Mouse (Mus musculus): ENCODE data around the gene Fcf1.

Gene Fcf1

DNA sequence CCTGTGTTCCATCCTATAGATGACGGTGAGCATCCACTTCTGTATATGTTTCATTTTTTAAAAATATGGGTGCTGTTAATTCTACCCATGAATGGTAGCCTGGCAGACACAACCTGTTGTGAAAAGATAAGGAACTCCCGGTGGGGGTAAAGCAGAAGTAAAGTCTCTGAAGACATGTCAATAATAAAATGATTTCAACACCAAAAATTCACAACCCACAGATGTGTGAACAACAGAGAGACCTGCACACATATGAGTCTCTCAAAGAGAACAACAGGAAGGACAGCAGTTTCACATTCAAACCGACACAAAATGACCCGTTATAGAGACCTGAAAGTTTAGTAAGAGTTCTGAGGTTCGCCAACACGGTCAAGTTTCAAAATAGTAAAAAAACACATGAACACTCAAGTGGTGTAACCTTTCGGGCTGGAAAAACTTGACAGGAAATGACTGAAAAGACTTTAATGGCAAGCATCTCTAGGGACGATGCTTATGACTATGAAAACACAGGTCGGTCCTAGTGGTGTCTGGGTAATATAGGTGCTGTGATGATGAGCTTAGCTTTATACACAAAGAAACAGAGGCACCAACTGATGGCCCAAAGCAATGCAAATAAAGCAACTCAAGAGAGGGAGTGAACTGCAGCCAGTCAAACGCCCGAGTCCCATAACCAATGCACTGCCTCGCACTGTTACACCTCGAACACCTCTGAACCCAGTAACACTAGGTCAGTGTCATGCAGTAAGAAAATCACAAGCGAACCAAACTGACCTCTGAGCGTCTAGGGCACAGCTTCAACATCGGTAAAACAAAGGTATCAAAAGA, 1.7 kb upstream of the Fcf1 start:
- DNase-seq (ENCODE audit: low read depth, low spot score), result no peak

DNA sequence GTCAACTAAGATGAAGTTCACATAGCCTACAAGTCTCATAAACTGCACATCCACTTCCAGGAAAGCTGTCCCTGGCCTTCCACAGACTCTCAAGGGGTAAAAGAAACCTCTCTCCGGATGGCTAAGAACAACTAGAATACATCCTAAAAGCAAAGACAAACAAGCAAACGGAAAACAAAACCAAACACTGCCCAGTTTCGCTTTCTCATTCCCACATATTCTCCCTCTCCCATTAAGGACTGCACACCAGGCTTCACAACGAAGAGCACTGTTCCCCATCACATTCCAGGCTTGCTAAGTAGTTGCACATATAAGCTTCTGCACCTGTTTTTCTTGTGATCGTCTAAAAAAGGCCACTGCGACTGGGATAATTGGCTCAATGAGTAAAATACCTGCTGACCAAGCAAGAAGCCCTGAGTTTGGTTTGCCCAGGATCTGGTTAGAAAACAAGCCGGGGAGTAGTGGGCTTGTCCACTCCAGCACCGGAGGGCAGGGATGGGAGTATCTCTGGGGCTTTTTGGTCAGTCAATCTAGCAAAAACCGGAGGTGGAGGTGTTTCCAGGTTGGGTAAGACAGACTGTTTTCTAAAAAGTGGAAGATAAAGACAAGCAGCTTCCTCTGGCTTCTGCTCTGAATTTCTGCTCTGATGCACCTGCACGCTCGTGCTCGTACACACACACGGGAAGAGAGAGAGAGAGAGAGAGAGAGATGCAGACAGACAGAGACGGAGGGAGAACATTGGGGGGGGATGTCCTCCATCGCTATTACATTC, 855 bp upstream of the Fcf1 start:
- DNase-seq (ENCODE audit: low read depth, low spot score), result no peak

DNA sequence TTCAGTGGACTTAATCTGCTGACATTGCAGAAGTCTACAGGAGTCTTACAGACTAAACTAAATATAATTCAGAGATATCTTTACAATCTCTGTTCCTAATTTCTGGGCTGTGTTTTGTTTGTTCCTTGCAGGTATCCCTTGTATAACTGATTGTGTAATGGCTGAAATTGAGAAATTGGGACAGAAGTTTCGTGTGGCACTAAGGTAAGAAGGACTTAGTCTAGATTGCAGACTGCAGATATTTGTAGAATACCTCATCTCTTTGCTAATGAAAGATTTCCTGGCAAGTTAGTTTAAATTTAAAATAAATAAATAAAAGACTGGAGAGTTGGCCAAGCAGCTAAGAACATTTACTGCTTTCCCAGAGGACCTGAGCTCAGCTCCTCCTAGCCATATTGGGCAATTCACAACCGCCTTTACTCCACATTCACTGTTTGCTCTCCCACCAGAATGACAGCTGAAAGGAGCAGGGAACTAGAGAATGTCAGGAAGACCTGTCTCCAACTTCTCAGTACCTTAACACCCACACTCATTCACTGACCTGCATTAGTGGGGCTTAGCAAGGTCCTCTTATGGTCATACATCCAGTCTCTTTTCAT, 8.7 kb downstream of the Fcf1 start:
- DNase-seq (ENCODE audit: low read depth, low spot score), result no peak

DNA sequence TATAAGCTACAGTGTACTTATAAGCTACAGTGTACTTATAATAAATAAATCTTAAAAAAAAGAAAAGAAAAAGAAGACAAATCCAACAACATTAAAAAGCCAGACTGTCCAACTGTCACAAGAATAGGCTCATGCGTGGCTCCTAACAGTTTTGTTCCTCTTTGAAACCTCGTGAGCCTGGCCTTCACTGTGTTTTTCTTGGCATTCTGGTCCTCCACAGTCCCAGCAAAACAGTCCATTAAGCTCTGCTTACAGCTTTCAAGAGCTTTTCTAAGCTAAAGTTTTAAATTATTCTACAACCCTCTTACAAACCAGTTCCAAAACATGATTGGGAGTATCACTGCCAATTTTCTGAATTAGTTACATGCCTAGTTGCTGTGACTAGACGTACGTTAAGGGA, 18.8 kb downstream of the Fcf1 start:
- no peak for DNase-seq (ENCODE audit: low read depth, low spot score)

DNA sequence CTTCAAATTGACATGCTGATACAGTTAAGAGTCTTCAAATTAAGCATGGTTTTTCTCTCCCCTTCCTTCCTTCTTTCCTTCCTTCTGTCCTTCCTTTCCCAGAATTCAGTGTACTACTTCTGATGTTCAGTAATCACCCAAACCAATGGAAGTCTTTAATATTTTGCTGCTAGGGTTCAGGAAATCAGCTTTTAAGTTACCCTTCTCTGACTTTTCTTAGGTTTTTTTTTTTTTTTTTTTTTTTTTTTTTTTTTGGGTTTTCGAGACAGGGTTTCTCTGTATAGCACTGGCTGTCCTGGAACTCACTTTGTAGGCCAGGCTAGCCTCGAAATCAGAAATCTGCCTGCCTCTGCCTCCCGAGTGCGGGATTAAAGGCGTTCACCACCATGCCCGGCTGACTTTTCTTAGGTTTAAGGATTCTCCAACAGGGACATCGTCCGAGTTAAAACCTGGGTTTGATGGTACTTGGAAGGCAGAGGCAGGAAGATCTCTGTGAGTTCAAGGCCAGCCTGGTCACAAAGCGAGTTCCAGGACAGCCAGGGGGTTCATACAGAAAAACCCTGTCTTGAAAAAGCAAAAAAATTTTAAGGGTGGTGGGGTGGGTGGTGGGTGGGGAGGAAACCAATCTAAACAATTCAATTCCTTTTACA, 24.5 kb downstream of the Fcf1 start:
- DNase-seq (ENCODE audit: low read depth, low spot score), result no peak

DNA sequence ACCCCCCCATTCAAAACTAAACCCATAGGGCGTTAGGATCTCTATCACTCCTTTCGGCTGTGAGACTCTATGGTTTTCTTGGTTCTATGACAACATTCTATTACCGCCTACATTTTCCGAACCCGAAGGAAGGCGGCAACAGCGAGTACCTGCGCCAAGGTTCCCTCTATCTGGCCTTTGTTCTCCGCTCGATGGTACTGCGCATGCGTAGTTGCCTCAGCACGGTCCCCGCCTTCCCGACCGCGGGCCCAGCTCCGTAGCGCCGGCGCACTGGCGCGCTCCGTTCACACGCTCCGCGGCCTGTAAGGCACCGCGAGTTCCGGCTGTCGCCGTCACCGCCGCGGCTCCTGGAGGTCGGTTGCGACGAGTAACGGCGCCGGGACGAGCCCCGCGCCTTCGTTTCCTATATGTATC, 25.4 kb downstream of the Fcf1 start, which contains the start of gene Ylpm1:
Gene Ylpm1, plus strand, starts transcription at position 239 of the 414 bp plus-strand sequence.
- DNase-seq (ENCODE audit: low read depth, low spot score), result peak; percentile 98

DNA sequence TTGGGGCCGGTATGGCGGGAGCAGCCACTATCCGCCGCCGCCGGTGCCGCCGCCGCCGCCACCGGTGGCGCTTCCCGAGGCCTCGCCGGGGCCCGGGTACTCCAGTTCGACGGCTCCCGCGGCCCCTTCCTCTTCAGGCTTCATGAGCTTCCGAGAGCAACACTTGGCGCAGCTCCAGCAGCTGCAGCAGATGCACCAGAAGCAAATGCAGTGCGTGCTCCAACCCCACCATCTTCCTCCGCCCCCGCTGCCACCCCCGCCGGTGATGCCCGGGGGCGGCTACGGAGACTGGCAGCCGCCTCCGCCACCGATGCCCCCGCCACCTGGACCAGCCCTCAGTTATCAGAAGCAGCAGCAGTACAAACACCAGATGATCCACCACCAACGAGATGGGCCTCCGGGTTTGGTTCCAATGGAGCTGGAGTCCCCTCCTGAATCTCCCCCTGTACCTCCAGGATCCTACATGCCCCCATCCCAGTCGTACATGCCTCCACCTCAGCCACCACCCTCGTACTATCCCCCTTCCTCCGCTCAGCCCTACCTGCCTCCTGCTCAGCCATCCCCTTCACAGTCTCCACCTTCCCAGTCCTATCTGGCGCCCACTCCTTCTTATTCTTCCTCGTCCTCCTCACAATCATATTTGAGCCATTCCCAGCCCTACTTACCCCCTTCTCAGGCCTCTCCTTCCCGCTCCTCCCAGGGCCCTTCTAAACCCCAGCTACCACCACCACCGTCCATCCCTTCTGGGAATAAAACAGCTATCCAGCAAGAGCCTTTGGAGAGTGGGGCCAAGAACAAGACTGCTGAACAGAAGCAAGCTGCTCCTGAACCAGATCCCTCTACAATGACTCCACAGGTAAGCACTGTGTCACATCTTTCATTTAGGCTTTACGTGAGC, 26.1 kb downstream of the Fcf1 start:
- DNase-seq (ENCODE audit: low read depth, low spot score), result no peak

DNA sequence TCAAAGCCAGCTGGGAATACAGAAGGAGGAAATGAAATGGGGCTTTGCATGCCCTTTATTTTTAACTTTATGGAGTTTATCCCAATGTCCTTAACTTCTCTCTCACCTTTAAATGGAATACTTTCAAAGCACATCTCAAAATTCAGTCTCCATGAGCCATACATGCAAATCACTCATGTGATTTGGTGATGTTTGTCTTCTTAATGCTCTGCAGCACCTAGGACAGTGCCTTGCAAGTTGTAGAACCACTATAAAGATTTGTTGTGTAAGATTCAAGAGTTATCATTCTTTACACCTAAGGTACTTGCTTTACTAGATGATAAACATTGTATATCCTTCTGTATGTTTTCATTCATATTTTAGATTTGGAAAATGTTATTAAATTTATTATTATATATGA, 28.4 kb downstream of the Fcf1 start:
- no peak for DNase-seq (ENCODE audit: low read depth, low spot score)

DNA sequence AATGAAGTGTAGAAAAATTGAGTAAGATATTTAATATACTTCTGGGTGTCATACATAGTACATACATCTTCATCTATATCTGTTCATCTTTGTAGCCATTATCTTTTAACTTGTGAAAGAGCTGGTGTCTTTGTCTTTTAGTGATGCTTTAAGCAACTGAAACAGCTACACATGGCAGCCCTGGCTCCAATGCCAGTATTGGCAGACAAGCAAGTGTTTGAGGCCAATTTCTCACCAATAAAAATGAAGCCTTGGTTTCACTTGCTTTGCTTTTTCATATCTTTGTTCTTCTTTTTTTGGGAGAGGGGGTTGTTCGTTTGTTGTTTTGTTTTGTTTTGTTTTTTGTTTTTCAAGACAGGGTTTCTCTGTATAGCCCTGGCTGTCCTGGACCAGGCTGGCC, 35.5 kb downstream of the Fcf1 start:
- no peak for DNase-seq (ENCODE audit: low read depth, low spot score)

DNA sequence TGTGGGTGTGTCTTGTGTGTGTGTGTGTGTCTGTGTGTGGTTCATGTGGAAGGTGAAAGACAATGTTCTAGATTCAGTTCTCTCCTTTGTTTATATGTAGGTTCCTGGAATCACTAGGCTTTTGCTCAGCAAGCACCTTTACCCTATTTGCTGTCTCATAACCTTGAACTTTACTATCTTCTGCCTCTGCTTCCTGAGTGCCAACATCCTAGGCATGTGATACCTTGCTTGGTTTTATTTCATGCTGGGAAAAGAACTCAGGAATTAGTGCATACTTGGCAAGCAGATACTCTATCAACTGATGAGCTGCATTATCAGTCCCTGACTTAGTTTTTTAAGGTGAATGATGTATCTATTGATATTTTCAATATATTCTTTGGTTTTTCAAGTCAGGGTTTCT, 36.3 kb downstream of the Fcf1 start:
- no peak for DNase-seq (ENCODE audit: low read depth, low spot score)

DNA sequence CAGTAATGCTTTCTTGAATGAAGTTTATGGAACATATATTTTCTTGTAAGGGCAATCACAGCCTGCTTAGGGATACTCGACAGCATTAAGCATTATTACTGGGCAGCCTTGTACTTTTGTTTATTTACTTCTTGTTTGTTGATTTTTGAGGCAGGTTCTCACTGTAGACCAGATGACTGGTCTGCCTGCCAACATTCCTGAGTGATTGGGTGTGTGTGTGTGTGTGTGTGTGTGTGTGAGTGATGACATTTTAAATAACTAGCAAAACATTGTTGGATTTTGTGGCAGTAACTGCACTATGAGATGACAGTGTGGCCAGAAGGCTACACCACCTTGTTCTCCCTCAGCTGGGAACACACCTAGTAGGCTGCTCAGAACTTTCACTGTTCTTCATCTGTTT, 39.1 kb downstream of the Fcf1 start:
- no peak for DNase-seq (ENCODE audit: low read depth, low spot score)

DNA sequence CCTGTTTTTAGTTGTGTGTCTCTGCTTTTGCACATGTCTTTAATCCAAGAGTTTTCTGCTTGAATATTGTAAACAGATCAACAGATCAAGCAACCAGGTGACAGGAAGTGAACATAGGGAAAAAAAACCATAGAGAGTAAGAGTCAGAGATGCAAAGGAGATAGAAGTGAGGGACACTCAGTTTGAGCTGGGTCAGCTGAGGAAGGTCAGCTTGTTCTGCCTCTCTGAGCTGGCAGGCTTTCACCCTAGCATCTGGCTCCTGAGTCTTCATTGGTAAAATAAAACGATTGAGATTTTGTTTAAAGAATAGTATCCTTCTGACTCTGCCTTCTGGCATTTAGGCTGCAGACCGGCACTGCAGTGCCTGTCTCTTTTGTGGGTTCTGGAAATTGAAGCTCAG, 39.8 kb downstream of the Fcf1 start:
- no peak for DNase-seq (ENCODE audit: low read depth, low spot score)

DNA sequence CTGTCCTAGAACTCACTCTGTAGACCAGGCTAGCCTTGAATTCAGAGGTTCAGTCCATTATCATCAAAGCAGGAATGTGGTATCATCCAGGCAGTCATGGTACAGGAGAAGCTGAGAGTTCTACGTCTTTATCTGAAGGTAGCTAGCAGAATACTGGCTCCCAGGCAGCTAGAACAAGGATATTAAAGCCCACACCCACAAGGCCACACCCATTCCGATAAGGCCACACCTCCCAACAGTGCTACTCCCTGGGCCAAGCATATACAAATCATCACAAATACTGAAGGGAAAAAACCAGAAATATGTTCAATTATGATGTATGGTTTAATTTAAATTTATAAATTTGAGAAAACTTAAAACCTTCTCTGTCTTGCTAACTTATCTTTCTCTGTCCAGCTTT, 41.5 kb downstream of the Fcf1 start:
- DNase-seq (ENCODE audit: low read depth, low spot score), result no peak

DNA sequence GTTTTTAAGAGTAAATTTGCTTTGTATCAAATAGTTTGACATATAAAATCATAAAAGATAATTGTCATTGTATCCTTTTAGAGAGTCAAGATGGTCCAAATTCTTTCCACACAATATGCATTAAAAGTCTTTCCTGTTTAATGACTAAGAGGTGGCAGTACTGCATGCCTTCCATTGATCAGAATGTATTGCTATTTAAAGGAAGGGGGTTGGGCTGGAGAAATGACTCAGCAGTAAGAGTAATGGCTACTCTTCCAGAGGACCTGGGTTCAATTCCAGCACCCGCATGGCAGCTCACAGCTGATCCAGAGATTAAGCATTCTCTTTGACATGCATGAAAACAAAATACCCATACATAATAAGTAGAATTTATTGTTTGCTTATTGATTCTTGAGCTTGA, 51.4 kb downstream of the Fcf1 start:
- DNase-seq (ENCODE audit: low read depth, low spot score), result no peak

DNA sequence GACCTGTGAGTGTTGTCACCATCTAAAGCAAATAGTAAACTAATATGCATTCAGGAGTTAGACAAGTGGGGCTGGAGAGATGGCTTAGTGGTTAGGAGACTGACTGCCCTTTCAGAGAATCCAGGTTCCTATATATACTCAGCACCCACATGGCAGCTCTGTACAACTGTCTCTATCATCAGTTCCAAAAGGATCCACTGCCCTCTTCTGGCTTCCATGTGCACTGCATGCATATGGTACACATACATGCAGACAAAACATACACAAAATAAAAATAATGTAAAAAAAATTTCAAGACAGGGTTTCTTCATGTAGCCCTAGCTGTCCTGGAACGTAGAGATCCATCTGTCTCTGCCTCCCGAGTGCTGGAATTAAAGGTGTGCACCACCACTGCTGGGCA, 62.0 kb downstream of the Fcf1 start:
- DNase-seq (ENCODE audit: low read depth, low spot score), result no peak

Data from retina, postnatal 7 days (tissue).